Mouse (Mus musculus) forebrain, embryonic 13.5 days (tissue): ENCODE data around the gene Kazald1. TPM values are rescaled to one million over a fixed set of nuclear protein-coding genes. Genes with fewer than 3 reads are reported as not detected.

ENCODE experiments used
- ATAC-seq: fragments of 200-750 bp; cut with Nextera tagmentation; 2 replicates; pipeline ENCODE4 v1.8.0; 2017
- H3K27ac ChIP-seq: fragments of 300-500 bp; sonication (generic); 2 replicates; pipeline ENCODE4 v1.5.1; 2015; ENCODE audit warnings: inconsistent platforms, mild to moderate bottlenecking, moderate library complexity
- H3K27me3 ChIP-seq: fragments of 300-500 bp; sonication (generic); 2 replicates; pipeline ENCODE4 v1.6.1; 2015; ENCODE audit warnings: mild to moderate bottlenecking, inconsistent platforms
- H3K36me3 ChIP-seq: fragments of 300-500 bp; sonication (generic); 2 replicates; pipeline ENCODE4 v1.6.1; 2015; ENCODE audit warnings: mild to moderate bottlenecking, inconsistent platforms; ENCODE audit not compliant: poor library complexity, severe bottlenecking
- H3K4me1 ChIP-seq: fragments of 300-500 bp; sonication (generic); 2 replicates; pipeline ENCODE4 v1.6.1; 2015; ENCODE audit warnings: inconsistent platforms
- H3K4me2 ChIP-seq: fragments of 300-500 bp; sonication (generic); 2 replicates; pipeline ENCODE4 v1.6.1; 2015; ENCODE audit warnings: inconsistent platforms, mild to moderate bottlenecking, moderate library complexity
- H3K4me3 ChIP-seq: fragments of 300-500 bp; sonication (generic); 2 replicates; pipeline ENCODE4 v1.5.1; 2015; ENCODE audit warnings: mild to moderate bottlenecking, inconsistent platforms
- H3K9ac ChIP-seq: fragments of 300-500 bp; sonication (generic); 2 replicates; pipeline ENCODE4 v1.6.1; 2015; ENCODE audit warnings: mild to moderate bottlenecking, inconsistent platforms
- H3K9me3 ChIP-seq: fragments of 300-500 bp; sonication (generic); replicated peaks from 2 replicates; pipeline ENCODE4 v1.6.1; 2016; ENCODE audit warnings: inconsistent platforms
- WGBS: fragments of 180-500 bp; shearing (Covaris S2); methylation state at CpG from one replicate; pipeline ENCODE4 v1.1.7; 2015; 5-methylcytosine and 5-hydroxymethylcytosine counted together
- polyA plus RNA-seq: library from polyadenylated mRNA; unstranded; fragments of >200 nt; fragmentation: Nextera tagmentation; extraction: Ambion mirVana; gene quantifications from 2 replicates; pipeline ENCODE4 v1.2.1, GENCODE M21; 2015

Gene Kazald1
- polyA plus RNA-seq, 1 experiment from 2014 or later = 0.46 TPM

GRCm38 (mm10) chr19:45081841-45082550 is 7.0 kb downstream of the Kazald1 start:
- 16% methylated on average over 11 of the region's 11 CpGs for WGBS
- Histone ChIP-seq H3K4me3 (no peak overlapping the region), H3K36me3 (no peaks in the 10 kb centered on the region), H3K27me3 (peaks cover 95% of the 10 kb centered on the region), H3K9me3 (no peaks in the 10 kb centered on the region), H3K27ac (no peak overlapping the region), H3K9ac (no peak overlapping the region), H3K4me1 (peaks cover 28% of the 10 kb centered on the region), H3K4me2 (no peak overlapping the region)
- no peak for ATAC-seq

GRCm38 (mm10) chr19:45097868-45098267 is 22.8 kb downstream of the Kazald1 start:
- ATAC-seq = no peak
- H3K4me1 ChIP-seq = no peaks in the 10 kb centered on the region
- H3K4me3 ChIP-seq = no peak overlapping the region
- H3K9me3 ChIP-seq = no peaks in the 10 kb centered on the region
- no peak overlapping the region for H3K9ac ChIP-seq
- H3K27me3 ChIP-seq = peaks cover 9% of the 10 kb centered on the region
- WGBS = 29% methylated on average over 11 of the region's 11 CpGs
- no peak overlapping the region for H3K27ac ChIP-seq
- H3K36me3 ChIP-seq = no peaks in the 10 kb centered on the region
- H3K4me2 ChIP-seq = no peak overlapping the region

DNA sequence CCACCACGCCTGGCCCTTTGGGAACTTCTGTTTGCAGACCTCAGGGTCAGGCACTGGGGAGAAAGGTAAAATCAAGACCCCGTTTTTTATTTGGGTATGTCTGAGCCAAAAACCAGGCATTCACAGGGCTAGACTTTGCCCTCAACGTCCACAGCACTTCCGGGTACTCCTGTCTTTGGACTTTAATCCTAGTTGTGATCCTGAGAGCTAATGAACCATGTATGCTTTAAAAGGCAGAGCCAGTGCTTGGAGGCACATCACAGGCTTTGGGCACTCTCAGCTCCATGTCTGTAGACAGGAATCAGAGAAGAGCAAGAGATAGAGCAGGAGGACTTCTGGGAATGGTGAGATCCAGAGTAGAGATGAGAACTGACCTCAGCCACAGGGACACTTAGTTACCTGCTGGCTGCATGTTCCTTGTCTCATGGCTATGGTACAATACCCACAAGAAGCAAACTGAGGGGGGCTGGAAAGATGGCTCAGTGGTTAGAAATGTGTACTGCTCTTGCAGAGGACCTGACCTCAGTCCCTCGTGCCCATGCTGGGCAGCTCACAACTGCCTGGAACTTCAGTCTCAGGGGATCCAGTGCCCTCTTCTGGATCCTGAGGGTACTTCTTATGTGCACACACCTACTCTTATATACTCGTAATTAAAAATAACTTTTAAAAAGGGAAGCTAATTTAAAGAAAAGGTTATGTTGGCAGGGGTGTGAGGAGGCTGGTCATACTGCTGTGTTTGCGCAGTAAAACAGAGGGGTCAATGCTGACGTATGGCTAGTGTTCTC is 25.6 kb downstream of the Kazald1 start:
- no peak for ATAC-seq

GRCm38 (mm10) chr19:45105591-45105990 is 30.6 kb downstream of the Kazald1 start:
- peaks cover 11% of the 10 kb centered on the region; the same call in 1 of the 2 replicates for H3K4me1 ChIP-seq
- no peaks in the 10 kb centered on the region for H3K9me3 ChIP-seq
- no peak for ATAC-seq
- no peak overlapping the region for H3K9ac ChIP-seq
- WGBS = 52% methylated on average over 1 of the region's 1 CpGs
- no peaks in the 10 kb centered on the region for H3K36me3 ChIP-seq
- no peak overlapping the region for H3K4me2 ChIP-seq
- no peak overlapping the region for H3K4me3 ChIP-seq
- peaks cover 9% of the 10 kb centered on the region; the same call in 1 of the 2 replicates for H3K27me3 ChIP-seq
- no peak overlapping the region for H3K27ac ChIP-seq

More for the DNA sequence above, 25.6 kb downstream of the Kazald1 start:
- Histone ChIP-seq H3K27ac (no peak overlapping the region), H3K36me3 (no peaks in the 10 kb centered on the region), H3K4me3 (no peak overlapping the region), H3K4me1 (peaks cover 11% of the 10 kb centered on the region; the same call in 1 of the 2 replicates), H3K4me2 (no peak overlapping the region), H3K27me3 (peaks cover 19% of the 10 kb centered on the region), H3K9ac (no peak overlapping the region), H3K9me3 (no peaks in the 10 kb centered on the region)
- 77% methylated on average over 8 of the region's 8 CpGs for WGBS

GRCm38 (mm10) chr19:45106689-45107088 is 31.6 kb downstream of the Kazald1 start:
- Histone ChIP-seq H3K27ac (no peak overlapping the region), H3K4me1 (peaks cover 11% of the 10 kb centered on the region; the same call in 1 of the 2 replicates), H3K9ac (no peak overlapping the region), H3K4me2 (no peak overlapping the region), H3K36me3 (no peaks in the 10 kb centered on the region), H3K9me3 (no peaks in the 10 kb centered on the region), H3K4me3 (no peak overlapping the region), H3K27me3 (peaks cover 9% of the 10 kb centered on the region; the same call in 1 of the 2 replicates)
- ATAC-seq = no peak
- 56% methylated on average over 6 of the region's 6 CpGs for WGBS

GRCm38 (mm10) chr19:45110681-45111080 is 35.6 kb downstream of the Kazald1 start:
- no peak overlapping the region for H3K9ac ChIP-seq
- H3K27me3 ChIP-seq = peaks cover 19% of the 10 kb centered on the region
- ATAC-seq = no peak
- H3K4me3 ChIP-seq = no peak overlapping the region
- no peaks in the 10 kb centered on the region for H3K36me3 ChIP-seq
- H3K9me3 ChIP-seq = no peaks in the 10 kb centered on the region
- 82% methylated on average over 8 of the region's 8 CpGs for WGBS
- peaks cover 8% of the 10 kb centered on the region; the same call in 1 of the 2 replicates for H3K4me1 ChIP-seq
- H3K27ac ChIP-seq = no peak overlapping the region
- no peak overlapping the region for H3K4me2 ChIP-seq

GRCm38 (mm10) chr19:45112444-45112843 is 37.4 kb downstream of the Kazald1 start:
- ATAC-seq = no peak
- Histone ChIP-seq H3K4me3 (no peak overlapping the region), H3K36me3 (no peaks in the 10 kb centered on the region), H3K27me3 (peaks cover 23% of the 10 kb centered on the region), H3K27ac (no peak overlapping the region), H3K4me1 (peaks cover 8% of the 10 kb centered on the region; the same call in 1 of the 2 replicates), H3K9ac (no peak overlapping the region), H3K9me3 (no peaks in the 10 kb centered on the region), H3K4me2 (no peak overlapping the region)
- WGBS = 87% methylated on average over 6 of the region's 6 CpGs

DNA sequence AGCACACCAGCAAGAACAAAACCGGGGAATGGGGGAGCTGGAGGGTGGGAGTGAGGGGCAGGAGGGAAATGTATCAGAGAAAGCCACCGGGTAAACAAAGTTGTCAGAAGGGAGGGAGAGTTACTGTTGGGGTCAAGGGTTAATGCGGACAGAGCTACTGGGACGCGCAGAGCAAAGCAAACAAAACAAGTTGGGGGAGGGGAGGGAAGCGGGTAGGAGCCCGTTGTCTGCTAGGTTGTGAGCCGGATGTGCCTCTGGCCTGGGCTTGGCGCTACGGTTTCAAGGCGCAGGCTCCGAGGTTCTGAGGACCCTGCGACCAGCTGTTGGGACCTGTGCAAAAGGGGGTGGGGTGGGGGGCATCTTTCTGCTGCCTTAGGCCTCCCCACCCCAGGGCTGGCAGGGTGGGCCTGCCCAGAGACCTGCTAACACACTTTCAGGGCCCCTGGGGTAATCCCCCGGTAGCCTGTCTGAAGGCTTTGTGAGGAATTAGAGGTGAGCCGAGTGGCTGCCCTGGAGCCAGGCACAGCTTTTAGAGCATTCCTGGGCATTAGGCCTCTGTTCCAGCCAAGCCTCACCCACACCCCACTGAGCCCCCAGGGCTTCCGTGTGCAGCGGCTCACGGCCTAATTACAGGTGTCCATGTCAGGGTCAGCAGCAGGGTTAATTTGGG is 38.9 kb downstream of the Kazald1 start:
- no peak overlapping the region for H3K4me3 ChIP-seq
- H3K36me3 ChIP-seq = no peaks in the 10 kb centered on the region
- H3K4me1 ChIP-seq = peaks cover 8% of the 10 kb centered on the region; the same call in 1 of the 2 replicates
- peaks cover 25% of the 10 kb centered on the region for H3K27me3 ChIP-seq
- no peak overlapping the region; the same call in 1 of the 2 replicates for H3K9ac ChIP-seq
- no peaks in the 10 kb centered on the region for H3K9me3 ChIP-seq
- no peak for ATAC-seq
- no peak overlapping the region for H3K27ac ChIP-seq
- WGBS = 3% methylated on average over 18 of the region's 18 CpGs
- no peak overlapping the region for H3K4me2 ChIP-seq

DNA sequence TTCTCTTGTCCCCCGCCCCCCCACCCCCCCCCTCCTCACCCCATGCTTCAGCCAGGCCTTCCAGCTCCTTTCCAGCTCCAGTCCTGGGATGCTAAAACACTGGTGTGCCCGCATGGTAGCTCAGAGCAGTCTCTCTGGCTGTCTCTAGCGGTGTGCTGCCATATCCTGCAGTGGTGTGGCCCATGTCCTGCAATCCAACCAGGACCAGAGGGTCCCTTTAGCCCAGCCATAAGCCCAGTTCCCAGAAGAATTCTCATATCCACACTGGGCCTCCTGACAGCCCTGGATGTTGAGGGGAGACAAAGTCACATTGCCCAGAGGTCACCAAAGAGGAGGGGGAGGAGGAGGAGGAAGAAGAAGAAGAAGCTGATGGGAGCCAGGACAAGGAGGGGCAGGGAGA is 39.7 kb downstream of the Kazald1 start:
- H3K27ac ChIP-seq = no peak overlapping the region
- 31% methylated on average over 2 of the region's 3 CpGs for WGBS
- no peaks in the 10 kb centered on the region for H3K36me3 ChIP-seq
- H3K4me2 ChIP-seq = no peak overlapping the region
- H3K9ac ChIP-seq = no peak overlapping the region
- peaks cover 31% of the 10 kb centered on the region for H3K27me3 ChIP-seq
- peaks cover 8% of the 10 kb centered on the region; the same call in 1 of the 2 replicates for H3K4me1 ChIP-seq
- no peaks in the 10 kb centered on the region for H3K9me3 ChIP-seq
- H3K4me3 ChIP-seq = no peak overlapping the region
- no peak for ATAC-seq

GRCm38 (mm10) chr19:45116798-45117197 is 41.8 kb downstream of the Kazald1 start:
- 71% methylated on average over 1 of the region's 1 CpGs for WGBS

More at GRCm38 (mm10) chr19:45116798-45117197, 41.8 kb downstream of the Kazald1 start:
- peaks cover 8% of the 10 kb centered on the region; the same call in 1 of the 2 replicates for H3K4me1 ChIP-seq
- peaks cover 33% of the 10 kb centered on the region for H3K27me3 ChIP-seq
- H3K27ac ChIP-seq = no peak overlapping the region
- H3K4me2 ChIP-seq = no peak overlapping the region
- no peak for ATAC-seq
- H3K36me3 ChIP-seq = no peaks in the 10 kb centered on the region
- H3K9ac ChIP-seq = no peak overlapping the region
- H3K9me3 ChIP-seq = no peaks in the 10 kb centered on the region
- no peak overlapping the region for H3K4me3 ChIP-seq
